Mouse (Mus musculus) cerebellum, postnatal 4 days (tissue): ENCODE measurements around the gene Tmx4.
A peak's percentile ranks its signal among the peaks of the same experiment; 100 is the strongest.
"Not testable (repeated sequence)": the region's sequence is repeated elsewhere in the genome, so short reads cannot be mapped to it uniquely, and the experiment has no call there.

Source experiments
- DNase-seq, 2 experiments: peaks; one replicate each; pipeline ENCODE4 v3.0.0; 2022; ENCODE audit warnings: low spot score in 2 of 2, mixed read lengths in 1 of 2

Tmx4 gene

DNA sequence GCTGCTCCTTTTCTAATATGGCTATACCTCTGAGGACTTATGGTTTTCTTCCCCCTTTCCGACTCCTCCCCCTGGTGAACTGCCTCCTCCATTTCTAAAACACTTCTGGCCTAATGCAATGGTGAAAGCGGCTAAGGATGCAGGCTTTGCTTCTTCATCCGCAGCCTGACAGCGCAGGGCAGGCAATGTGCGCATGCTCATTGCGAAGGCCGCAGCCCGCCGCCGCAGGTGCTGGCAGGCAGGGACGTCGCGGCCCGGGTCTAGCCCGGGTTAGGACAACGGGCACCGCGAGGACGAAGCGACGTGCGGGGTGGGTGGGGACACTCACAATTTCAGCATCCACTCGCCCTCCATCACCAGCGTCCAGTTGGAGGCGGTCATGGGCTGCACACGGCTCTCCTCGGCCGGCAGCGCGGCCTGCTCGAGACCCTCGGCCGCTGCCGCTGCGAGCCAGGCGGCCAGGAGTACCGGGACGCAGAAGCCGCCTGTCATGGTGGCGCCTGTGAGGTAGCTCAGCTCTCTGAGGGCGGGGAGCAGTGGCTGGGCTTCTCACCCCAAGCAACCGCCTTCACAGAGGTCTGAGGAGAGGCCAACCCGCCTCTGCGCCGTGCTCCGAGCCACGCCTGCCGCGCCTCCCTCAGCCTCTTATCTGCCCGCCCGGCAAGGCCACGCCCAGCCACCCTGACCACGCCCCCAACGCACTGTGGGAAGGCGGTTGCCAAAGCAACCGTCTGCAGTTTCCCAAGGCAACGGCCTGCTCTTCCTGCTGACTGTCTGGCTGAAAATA is at the start of gene Tmx4:
TSS of gene Tmx4 (minus strand) at position 632 of the 787 bp plus-strand sequence.
- peak; percentile 97 to 99 for DNase-seq

GRCm38 (mm10) chr2:134692125-134692524 is 48.2 kb upstream of the Tmx4 start:
- DNase-seq = no peak

DNA sequence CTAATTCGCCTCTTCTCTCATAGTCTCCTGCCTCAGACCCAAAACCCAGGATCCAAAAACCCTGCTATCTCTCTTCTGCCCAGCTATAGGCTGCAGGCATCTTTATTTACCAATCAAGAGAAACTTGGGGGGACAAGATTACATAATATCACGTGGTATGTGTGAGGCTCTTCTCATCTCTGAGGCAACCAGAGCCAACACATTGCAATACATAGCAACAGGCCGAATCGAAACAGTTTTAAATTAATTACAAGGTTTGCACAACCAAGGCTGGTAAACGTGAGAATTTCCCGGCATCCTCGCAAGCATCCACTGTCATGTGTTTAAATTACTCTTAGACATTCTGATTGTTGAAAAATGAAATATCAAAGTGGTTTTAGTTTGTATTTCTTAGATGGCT is 47.1 kb upstream of the Tmx4 start:
- DNase-seq = no peak

DNA sequence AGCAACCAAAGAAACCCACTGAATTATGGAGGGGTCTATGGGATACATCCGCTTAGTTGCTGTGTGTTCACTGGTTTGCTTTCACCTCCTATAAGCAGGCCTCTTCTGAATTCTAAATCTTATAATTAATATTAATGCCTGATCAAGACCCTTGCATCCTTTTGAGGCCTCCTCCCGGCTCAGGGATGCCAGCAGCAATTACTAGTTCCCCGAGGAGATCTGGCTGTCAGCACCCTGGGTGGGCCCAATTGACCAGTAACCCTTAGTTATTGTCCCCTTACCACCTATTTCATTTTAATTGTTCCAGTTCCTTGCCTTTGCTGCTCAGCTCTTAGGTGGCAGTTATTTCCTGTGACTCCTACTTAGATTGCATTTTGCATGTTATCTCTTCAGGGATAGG is 38.4 kb upstream of the Tmx4 start:
- no peak for DNase-seq

DNA sequence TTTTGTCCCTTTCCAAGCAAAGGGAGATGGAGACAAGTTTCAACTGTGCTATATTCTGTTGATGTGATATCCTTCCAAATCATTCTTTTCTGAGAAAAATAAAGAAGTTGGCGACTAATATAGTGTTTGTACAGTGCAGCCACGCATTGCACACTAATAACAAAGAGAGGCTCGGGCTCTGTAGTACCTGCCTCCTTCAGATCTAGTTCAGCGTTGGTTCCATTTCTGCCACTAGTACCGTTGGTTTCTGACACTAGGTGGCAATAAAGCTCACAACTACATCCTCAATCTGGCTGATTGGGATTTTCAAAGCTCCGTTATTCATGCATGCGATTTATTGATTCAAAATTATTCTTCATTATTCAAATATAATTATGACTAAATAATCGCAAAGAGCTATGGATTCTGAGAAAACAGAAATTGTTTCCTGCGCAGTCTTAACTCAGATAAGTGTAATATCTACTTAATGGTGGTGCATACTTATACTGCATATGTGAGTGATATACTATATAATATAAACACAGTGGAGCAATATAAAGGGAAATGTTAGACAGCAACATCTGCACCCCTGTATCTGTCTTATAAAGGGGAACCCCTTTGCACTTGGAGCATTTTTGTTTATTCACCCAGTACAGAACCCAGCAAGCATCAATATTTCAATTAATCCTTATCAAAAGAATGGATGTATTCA is 37.5 kb upstream of the Tmx4 start:
- peak in 1 of 2 experiments; percentile 32 for DNase-seq

GRCm38 (mm10) chr2:134679567-134679966 is 35.6 kb upstream of the Tmx4 start:
- no peak for DNase-seq

GRCm38 (mm10) chr2:134675465-134675864 is 31.5 kb upstream of the Tmx4 start:
- DNase-seq = no peak

DNA sequence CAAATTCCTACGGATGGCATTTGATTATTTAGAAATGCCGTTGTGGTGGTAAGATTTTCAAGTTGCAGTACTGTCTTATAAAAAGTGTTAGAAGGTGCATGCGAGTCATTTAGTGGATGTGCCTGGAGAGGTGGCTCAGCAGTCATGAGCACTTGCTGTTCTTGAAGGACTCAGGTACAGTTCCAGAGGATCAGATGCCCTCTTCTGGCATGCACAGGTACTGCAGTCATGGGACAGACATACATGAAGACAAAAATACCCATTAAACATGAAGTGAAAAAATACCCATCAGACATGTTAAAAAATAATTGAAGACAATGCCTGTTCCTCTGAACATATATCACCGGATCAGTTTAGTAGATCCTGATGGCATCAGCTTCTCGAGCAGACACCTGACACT is 29.7 kb upstream of the Tmx4 start:
- peak; percentile 50 to 55 for DNase-seq

DNA sequence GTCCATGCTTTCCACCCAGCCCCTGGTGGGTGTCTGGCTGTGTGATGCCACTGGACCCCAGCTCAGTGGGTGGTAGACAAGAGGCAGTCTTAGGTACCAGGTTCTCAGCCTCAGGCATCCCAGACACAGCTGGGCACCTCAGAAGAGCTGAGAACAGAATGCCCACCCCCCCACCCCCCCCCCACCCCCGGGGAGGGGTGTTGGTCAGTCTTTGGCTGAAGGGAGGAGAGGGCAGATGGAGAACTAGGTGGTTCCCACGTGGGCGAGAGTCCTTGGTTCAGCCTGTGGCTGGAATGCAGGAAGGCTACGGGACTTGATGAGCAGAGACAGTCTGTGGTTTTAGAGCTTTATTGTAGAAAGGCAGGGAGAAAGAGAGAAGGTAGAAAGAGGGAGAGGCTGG is 12.5 kb upstream of the Tmx4 start:
- DNase-seq = no peak

DNA sequence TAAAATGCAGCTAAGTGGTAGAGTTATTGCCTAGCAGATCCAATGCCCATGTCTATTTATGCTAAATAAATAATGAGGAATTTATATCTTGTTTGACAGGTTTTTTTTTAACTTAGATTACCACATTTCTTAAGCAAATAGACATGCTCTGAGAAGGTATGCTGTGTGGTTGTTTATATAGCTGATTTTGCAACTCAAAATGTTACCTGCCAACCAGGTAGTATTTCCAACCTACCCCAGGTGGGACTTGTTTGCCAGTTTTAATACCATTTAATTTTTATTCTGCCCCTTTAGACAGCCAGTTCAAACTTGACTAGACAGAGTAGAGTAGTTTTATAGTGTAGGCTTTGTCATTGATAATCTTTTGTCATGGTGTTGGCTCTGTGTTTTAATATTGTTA is 10.7 kb upstream of the Tmx4 start:
- no peak for DNase-seq

DNA sequence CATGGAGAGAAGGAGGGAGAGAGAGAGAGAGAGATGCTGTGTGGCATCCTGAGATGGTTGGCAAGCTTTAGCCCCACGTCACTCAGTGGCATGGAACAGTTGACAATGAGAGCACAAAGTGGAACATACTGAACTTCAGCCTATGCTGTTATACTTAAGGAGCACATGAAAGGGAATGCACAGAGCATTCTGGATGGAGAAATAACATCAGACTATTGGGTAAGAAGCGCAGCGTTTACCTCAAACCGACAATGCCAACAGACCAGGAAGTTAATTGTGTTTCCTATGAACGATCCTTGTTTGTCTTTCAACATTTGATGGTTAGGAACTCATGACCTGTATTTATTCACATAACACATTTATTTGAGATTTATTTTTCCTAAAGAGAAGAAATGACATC is 8.8 kb upstream of the Tmx4 start:
- no peak for DNase-seq

DNA sequence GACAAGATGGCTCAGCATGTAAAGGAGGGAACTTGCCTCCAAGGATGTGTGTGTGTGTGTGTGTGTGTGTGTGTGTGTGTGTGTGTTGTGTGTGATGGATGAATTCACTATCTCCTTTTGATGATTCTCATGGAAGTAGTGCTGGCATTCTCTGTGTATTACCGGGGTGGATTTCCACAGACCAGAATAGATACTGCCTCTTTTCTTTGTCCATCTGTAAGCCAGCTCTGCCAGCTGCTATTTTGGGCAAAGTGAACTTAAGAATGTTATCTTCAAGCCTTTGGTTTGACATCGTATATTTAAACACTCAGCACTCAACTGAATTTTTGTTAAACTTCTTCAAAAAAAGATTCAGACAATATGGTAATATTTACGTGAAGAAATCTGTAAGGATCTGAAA is 5.1 kb upstream of the Tmx4 start:
- DNase-seq = no peak

- no peak for DNase-seq
These were observed 1.8 kb upstream of the Tmx4 start for GRCm38 (mm10) chr2:134645752-134646151.

DNA sequence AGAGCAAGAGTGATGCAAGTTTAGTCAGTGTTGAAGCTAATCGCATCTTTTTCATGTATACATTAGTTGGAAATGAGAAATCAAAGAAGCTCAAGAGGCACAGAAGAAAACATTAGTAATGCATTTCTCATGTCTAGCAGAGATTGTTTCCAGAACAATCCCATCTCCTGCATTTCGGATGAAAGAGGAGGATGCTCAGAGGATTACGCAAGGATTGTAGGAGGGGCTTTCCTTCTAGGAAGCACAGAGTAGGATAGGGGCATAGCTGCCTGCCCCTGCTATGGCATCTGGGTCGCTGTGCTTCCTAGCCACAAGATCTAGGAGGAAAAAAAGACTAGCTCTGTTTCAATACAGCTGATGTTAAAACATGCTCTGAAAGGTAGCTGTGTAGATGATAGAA is 1.2 kb upstream of the Tmx4 start:
- no peak for DNase-seq

GRCm38 (mm10) chr2:134644301-134644912 is 462 bp upstream of the Tmx4 start:
- DNase-seq = no peak

- no peak for DNase-seq
These were observed 1.6 kb downstream of the Tmx4 start for GRCm38 (mm10) chr2:134642377-134642776.

- no peak for DNase-seq
These were observed 2.6 kb downstream of the Tmx4 start for GRCm38 (mm10) chr2:134641372-134641771.

GRCm38 (mm10) chr2:134640398-134640797 is 3.5 kb downstream of the Tmx4 start:
- no peak for DNase-seq

- DNase-seq = not testable (repeated sequence)
These were observed 15.4 kb downstream of the Tmx4 start for GRCm38 (mm10) chr2:134628541-134628940.

GRCm38 (mm10) chr2:134604935-134605334 is 39.0 kb downstream of the Tmx4 start:
- no peak for DNase-seq

GRCm38 (mm10) chr2:134591081-134591694 is 52.8 kb downstream of the Tmx4 start:
- DNase-seq = no peak

DNA sequence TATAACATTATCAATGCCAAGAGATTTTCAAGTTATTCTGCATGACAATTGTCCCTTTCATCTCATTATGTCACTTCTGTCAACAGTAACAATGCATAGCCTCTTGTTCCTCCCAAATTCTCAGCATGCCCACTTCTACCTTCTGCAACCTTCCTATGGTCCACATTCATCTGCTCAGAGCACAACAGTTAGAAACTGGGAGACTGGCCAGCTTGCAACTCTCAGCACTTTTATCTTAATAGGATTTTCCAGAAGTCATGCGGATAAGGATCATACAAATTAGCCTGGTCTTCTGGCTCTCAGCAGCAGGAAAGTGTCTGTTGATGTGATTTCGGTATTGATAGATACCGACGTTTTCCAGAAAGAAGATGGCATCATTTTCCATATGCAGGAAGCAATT is 58.7 kb downstream of the Tmx4 start:
- DNase-seq = no peak
